In the genomic region with DNA sequence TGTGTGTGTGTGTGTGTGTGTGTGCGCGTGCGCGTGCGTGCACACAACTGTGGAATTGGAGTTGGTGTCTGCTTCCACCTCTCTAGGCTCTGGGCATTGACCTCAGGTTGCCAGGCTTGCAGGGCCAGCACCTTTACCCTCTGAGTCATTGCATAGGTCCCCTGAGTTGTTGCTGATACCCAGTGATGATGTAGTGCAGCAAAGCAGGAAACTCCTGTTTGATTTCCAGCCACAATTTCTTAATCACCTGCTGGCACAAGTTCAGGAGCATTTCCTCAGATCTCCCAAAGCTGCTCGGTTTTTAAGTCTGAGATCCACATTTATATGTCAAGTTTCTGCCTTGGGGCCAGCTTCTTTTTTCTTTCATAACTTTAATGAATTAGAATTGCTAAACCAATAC, we compare ENCODE assay signal across 20 mouse cellular contexts.
DNase-seq lines count a peak whose midpoint lies in the region; ATAC-seq and TF ChIP-seq lines count a peak whose summit lies in the region.
"Had no signal": no experiment of that assay in that cellular context is flagged by ENCODE, and none has a peak within 500 bp of the region (broad histone marks: within the 10 kb centered on the region; RNA-seq: fewer than 3 reads in every experiment).

No protein-coding gene starts in this region.

- ATAC-seq in heart, embryonic 11.5 days (replicated peaks; ENCODE audit: insufficient number of reproducible peaks, low FRiP score, low TSS enrichment) = no peak
- ATAC-seq in hindbrain, postnatal 0 days = no peak
- ATAC-seq in hindbrain, embryonic 11.5 days (ENCODE audit: low FRiP score) = no peak
- peak; percentile 84 for ATAC-seq in stomach, postnatal 0 days (ENCODE audit: low FRiP score, low TSS enrichment)
- ATAC-seq: forebrain, embryonic 14.5 days had no signal

- H3K9me3 ChIP-seq in heart, embryonic 11.5 days (replicated peaks; ENCODE audit: control insufficient read depth, low read length) = no peaks in the 10 kb centered on the region
- no peaks in the 10 kb centered on the region for H3K9me3 ChIP-seq in hindbrain, postnatal 0 days (ENCODE audit: low read length)
- H3K9me3 ChIP-seq in hindbrain, embryonic 11.5 days (ENCODE audit: control insufficient read depth, low read length) = no peaks in the 10 kb centered on the region
- H3K9me3 ChIP-seq in stomach, postnatal 0 days (ENCODE audit: control insufficient read depth, low read length) = no peaks in the 10 kb centered on the region
- H3K9me3 ChIP-seq: hindbrain, embryonic 10.5 days; limb, embryonic 15.5 days had no signal

- H3K9ac ChIP-seq in heart, embryonic 11.5 days (ENCODE audit: low read depth, low read length) = no peak overlapping the region
- H3K9ac ChIP-seq in hindbrain, postnatal 0 days (replicated peaks; ENCODE audit: low read length) = no peak overlapping the region
- H3K9ac ChIP-seq in hindbrain, embryonic 11.5 days (ENCODE audit: low read depth, low read length) = no peak overlapping the region
- no peak overlapping the region for H3K9ac ChIP-seq in stomach, postnatal 0 days (ENCODE audit: low read length)
- H3K9ac ChIP-seq: limb, embryonic 15.5 days had no signal

- no peak for TF ChIP-seq CTCF in hindbrain, postnatal 0 days (IDR thresholded peaks at IDR 0.05; ENCODE audit: low read depth)
- TF ChIP-seq CTCF in stomach, postnatal 0 days (IDR thresholded peaks at IDR 0.05; ENCODE audit: low read depth) = no peak

- H3K36me3 ChIP-seq in heart, embryonic 11.5 days (ENCODE audit: control insufficient read depth, insufficient read depth, low read length) = no peaks in the 10 kb centered on the region
- no peaks in the 10 kb centered on the region for H3K36me3 ChIP-seq in hindbrain, postnatal 0 days (ENCODE audit: insufficient read depth, low read length)
- H3K36me3 ChIP-seq in hindbrain, embryonic 11.5 days (ENCODE audit: control insufficient read depth, insufficient read depth, low read length) = no peaks in the 10 kb centered on the region
- no peaks in the 10 kb centered on the region for H3K36me3 ChIP-seq in stomach, postnatal 0 days (ENCODE audit: control insufficient read depth, insufficient read depth, low read length)
- H3K36me3 ChIP-seq: hindbrain, embryonic 10.5 days; limb, embryonic 15.5 days had no signal

- no peaks in the 10 kb centered on the region for H3K4me1 ChIP-seq in heart, embryonic 11.5 days (ENCODE audit: control insufficient read depth, insufficient read depth, low read length)
- no peaks in the 10 kb centered on the region for H3K4me1 ChIP-seq in hindbrain, postnatal 0 days (ENCODE audit: insufficient read depth, low read length)
- H3K4me1 ChIP-seq in hindbrain, embryonic 11.5 days (replicated peaks; ENCODE audit: control insufficient read depth, insufficient read depth, low read length) = no peaks in the 10 kb centered on the region
- no peaks in the 10 kb centered on the region for H3K4me1 ChIP-seq in stomach, postnatal 0 days (replicated peaks; ENCODE audit: control insufficient read depth, insufficient read depth)

- no peak overlapping the region for H3K27ac ChIP-seq in heart, embryonic 11.5 days (ENCODE audit: low read depth, low read length)
- no peak overlapping the region for H3K27ac ChIP-seq in hindbrain, postnatal 0 days
- no peak overlapping the region for H3K27ac ChIP-seq in hindbrain, embryonic 11.5 days (ENCODE audit: low read depth, low read length)
- no peak overlapping the region for H3K27ac ChIP-seq in stomach, postnatal 0 days (replicated peaks)
- H3K27ac ChIP-seq: hindbrain, embryonic 10.5 days; layer of hippocampus, adult 2 months had no signal

- WGBS in heart, embryonic 11.5 days (ENCODE audit: insufficient replicate concordance) = 89% methylated on average over 6 of the region's 6 CpGs
- WGBS in hindbrain, postnatal 0 days = 86% methylated on average over 6 of the region's 6 CpGs
- WGBS in hindbrain, embryonic 11.5 days = 92% methylated on average over 6 of the region's 6 CpGs
- 84% methylated on average over 6 of the region's 6 CpGs for WGBS in stomach, postnatal 0 days

- no peak overlapping the region for H3K4me3 ChIP-seq in heart, embryonic 11.5 days (ENCODE audit: low read depth, low read length)
- H3K4me3 ChIP-seq in hindbrain, postnatal 0 days (ENCODE audit: low read length) = no peak overlapping the region
- no peak overlapping the region for H3K4me3 ChIP-seq in hindbrain, embryonic 11.5 days (ENCODE audit: low read depth, low read length)
- no peak overlapping the region for H3K4me3 ChIP-seq in stomach, postnatal 0 days (ENCODE audit: low read depth, low read length)
- H3K4me3 ChIP-seq: hindbrain, embryonic 10.5 days; layer of hippocampus, adult 2 months; limb, embryonic 15.5 days had no signal

- TF ChIP-seq EP300 in stomach, postnatal 0 days (optimal IDR thresholded peaks at IDR 0.05) = peak; percentile 73

- no peaks in the 10 kb centered on the region for H3K27me3 ChIP-seq in heart, embryonic 11.5 days (ENCODE audit: control insufficient read depth, insufficient read depth, low read length)
- H3K27me3 ChIP-seq in hindbrain, postnatal 0 days (ENCODE audit: insufficient read depth, low read length) = no peaks in the 10 kb centered on the region
- H3K27me3 ChIP-seq in hindbrain, embryonic 11.5 days (ENCODE audit: control insufficient read depth, insufficient read depth, low read length) = no peaks in the 10 kb centered on the region
- H3K27me3 ChIP-seq in stomach, postnatal 0 days (ENCODE audit: control insufficient read depth, insufficient read depth, low read length) = no peaks in the 10 kb centered on the region
- H3K27me3 ChIP-seq: limb, embryonic 15.5 days had no signal

- no peak overlapping the region for H3K4me2 ChIP-seq in heart, embryonic 11.5 days
- H3K4me2 ChIP-seq in hindbrain, postnatal 0 days (ENCODE audit: low read depth, low read length) = no peak overlapping the region
- H3K4me2 ChIP-seq in hindbrain, embryonic 11.5 days (replicated peaks; ENCODE audit: low read depth, low read length) = no peak overlapping the region
- no peak overlapping the region for H3K4me2 ChIP-seq in stomach, postnatal 0 days (replicated peaks; ENCODE audit: low read depth)
- H3K4me2 ChIP-seq: limb, embryonic 15.5 days; midbrain, embryonic 11.5 days had no signal

- peak; percentile 93 for DNase-seq in heart, adult 11 months
- peak; percentile 12 for DNase-seq in hindbrain, postnatal 0 days (ENCODE audit: low spot score)
- no peak for DNase-seq in hindbrain, embryonic 11.5 days (ENCODE audit: low spot score)
- peak; percentile 50 for DNase-seq in urinary bladder, postnatal 14 days (ENCODE audit: low spot score)
- DNase-seq in urinary bladder, adult 2 months (ENCODE audit: low spot score) = no peak
- DNase-seq in stomach, postnatal 0 days (ENCODE audit: low spot score) = peak; percentile 59
- no peak for DNase-seq in cerebellum, adult 9-11 months
- DNase-seq: adrenal gland, adult 2 months; cerebellum, adult 11-12 months; gastrocnemius, postnatal 25 days; kidney, adult 8-10 months; kidney, postnatal 14 days; layer of hippocampus, postnatal 36 days; right cerebral cortex, postnatal 25 days had no signal

Comparison
In these comparisons a context has a peak if more than half of its experiments do, and no peak if none do; other contexts are left out.
1. DNase-seq: peak in heart, adult 11 months (single experiment), hindbrain, postnatal 0 days (single experiment), urinary bladder, postnatal 14 days (single experiment) and stomach, postnatal 0 days (single experiment); none in hindbrain, embryonic 11.5 days (single experiment), urinary bladder, adult 2 months (single experiment) and cerebellum, adult 9-11 months (single experiment).